Mouse (Mus musculus): ENCODE results near the gene Dock11. TPM values are rescaled to one million over a fixed set of nuclear protein-coding genes. Genes with fewer than 3 reads are reported as not detected.
A peak's percentile ranks its signal among the peaks of the same experiment; 100 is the strongest.

Dock11 gene
- 11.4 and 14.1 TPM in 2 replicates for polyA plus RNA-seq (2015; fragmentation: Nextera tagmentation; extraction: Ambion mirVana)

- H3K4me2 ChIP-seq (replicated peaks) = peak within 1 kb of the TSS; percentile 64
- no peaks in the 10 kb centered on the region for H3K4me1 ChIP-seq
- no peaks in the 10 kb centered on the region for H3K9me3 ChIP-seq (replicated peaks)
- 24% methylated on average over 26 of the region's 38 CpGs for WGBS
- H3K36me3 ChIP-seq = no peaks in the 10 kb centered on the region
- no peaks in the 10 kb centered on the region for H3K27me3 ChIP-seq
- H3K4me3 ChIP-seq (replicated peaks) = peak within 1 kb of the TSS; percentile 54
- peak within 1 kb of the TSS; percentile 48; the same call in 1 of the 2 replicates for H3K27ac ChIP-seq (replicated peaks)
- ATAC-seq (ENCODE audit: insufficient number of reproducible peaks, low FRiP score, low TSS enrichment, low read depth) = peak; percentile 73
- peak within 1 kb of the TSS; percentile 37; the same call in 1 of the 2 replicates for H3K9ac ChIP-seq
Observed at GRCm38 (mm10) chrX:35888087-35888895, at the start of gene Dock11. Gene Dock11 (plus strand): TSS chrX:35888832.

DNA sequence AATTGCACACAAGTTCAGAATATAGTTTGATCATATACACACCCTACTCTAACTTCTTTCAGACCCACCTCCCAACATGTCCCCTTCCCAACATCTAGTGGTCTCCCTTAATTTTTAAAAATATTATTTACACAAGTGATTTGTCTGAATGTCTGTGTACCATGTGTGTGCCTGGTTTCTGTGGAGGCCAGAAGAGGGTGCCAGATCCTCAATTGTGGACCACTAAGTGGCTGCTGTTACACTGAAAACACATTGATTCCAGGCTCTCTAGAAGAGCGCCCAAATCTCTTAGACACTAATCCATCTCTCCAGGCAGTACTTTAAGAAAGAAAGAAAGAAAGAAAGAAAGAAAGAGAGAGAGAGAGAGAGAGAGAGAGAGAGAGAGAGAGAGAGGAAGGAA, 8.9 kb upstream of the Dock11 start:
- Histone ChIP-seq H3K36me3 (no peaks in the 10 kb centered on the region), H3K9ac (no peak overlapping the region), H3K4me3 (replicated peaks) (no peak overlapping the region), H3K4me1 (no peaks in the 10 kb centered on the region), H3K27ac (replicated peaks) (no peak overlapping the region), H3K9me3 (replicated peaks) (no peaks in the 10 kb centered on the region), H3K4me2 (replicated peaks) (no peak overlapping the region), H3K27me3 (no peaks in the 10 kb centered on the region)
- 64% methylated on average over 1 of the region's 1 CpGs for WGBS
- no peak for ATAC-seq (ENCODE audit: insufficient number of reproducible peaks, low FRiP score, low TSS enrichment, low read depth)

DNA sequence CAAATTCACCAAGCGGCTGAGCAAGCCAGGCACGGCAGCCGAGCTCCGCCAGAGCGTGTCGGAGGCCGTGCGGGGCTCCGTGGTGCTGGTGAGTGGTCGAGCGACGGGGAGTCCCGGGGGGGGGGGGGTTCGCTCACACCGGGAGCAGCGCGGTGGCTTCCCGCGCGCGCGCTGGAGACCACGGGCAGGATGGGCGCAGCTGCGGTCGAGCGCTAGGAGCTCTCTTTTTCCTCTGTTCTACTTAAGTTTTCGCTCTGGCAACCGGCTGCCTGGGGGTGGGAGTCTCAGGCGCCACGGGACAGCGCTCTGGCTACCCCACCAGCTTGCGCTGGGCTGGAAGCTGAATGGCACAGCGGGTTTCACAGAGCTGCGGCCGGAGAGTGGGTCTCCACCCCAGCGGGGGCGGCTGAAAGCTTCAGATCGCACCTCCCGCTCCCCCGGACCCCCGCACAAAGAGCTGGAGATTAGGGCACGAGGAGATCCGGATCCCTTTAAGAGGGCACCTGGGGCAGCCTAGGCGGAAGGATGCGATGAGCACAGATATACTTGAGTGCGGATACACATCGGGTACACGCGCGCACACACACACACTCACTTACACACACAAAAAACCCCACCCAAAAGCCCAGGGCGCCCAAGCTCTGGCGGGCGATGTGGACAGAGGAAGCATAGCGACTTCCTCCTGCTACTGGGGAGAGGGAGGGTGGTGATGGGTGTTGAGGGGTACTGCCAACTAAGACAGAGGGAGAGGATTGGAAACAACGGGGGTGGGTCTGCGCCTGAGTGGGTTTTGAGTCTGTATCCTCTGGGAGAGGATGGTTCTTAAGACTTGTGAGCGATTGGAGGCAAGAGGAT, 540 bp downstream of the Dock11 start:
- H3K27ac ChIP-seq (replicated peaks) = peak overlapping the region; percentile 48; the same call in 1 of the 2 replicates
- WGBS = 14% methylated on average over 56 of the region's 58 CpGs
- ATAC-seq (ENCODE audit: insufficient number of reproducible peaks, low FRiP score, low TSS enrichment, low read depth) = peak; percentile 48

GRCm38 (mm10) chrX:35889800-35890106, 1.1 kb downstream of the Dock11 start:
- WGBS = 13% methylated on average over 8 of the region's 8 CpGs
- Histone ChIP-seq H3K4me1 (no peaks in the 10 kb centered on the region), H3K27me3 (no peaks in the 10 kb centered on the region), H3K9me3 (replicated peaks) (no peaks in the 10 kb centered on the region), H3K36me3 (no peaks in the 10 kb centered on the region), H3K4me3 (replicated peaks) (peak overlapping the region; percentile 54), H3K4me2 (replicated peaks) (peak overlapping the region; percentile 64), H3K27ac (replicated peaks) (no peak overlapping the region), H3K9ac (0 out of 2 replicates have a peak overlapping the region, but pooled peaks have one; percentile 37)
- ATAC-seq (ENCODE audit: insufficient number of reproducible peaks, low FRiP score, low TSS enrichment, low read depth) = no peak; the same call in 1 of the 2 replicates

More for the DNA sequence above, 540 bp downstream of the Dock11 start:
- H3K4me2 ChIP-seq (replicated peaks) = peak overlapping the region; percentile 64
- no peaks in the 10 kb centered on the region for H3K27me3 ChIP-seq
- no peaks in the 10 kb centered on the region for H3K9me3 ChIP-seq (replicated peaks)
- peak overlapping the region; percentile 54 for H3K4me3 ChIP-seq (replicated peaks)
- no peaks in the 10 kb centered on the region for H3K4me1 ChIP-seq
- H3K36me3 ChIP-seq = no peaks in the 10 kb centered on the region
- peak overlapping the region; percentile 37; the same call in 1 of the 2 replicates for H3K9ac ChIP-seq

DNA sequence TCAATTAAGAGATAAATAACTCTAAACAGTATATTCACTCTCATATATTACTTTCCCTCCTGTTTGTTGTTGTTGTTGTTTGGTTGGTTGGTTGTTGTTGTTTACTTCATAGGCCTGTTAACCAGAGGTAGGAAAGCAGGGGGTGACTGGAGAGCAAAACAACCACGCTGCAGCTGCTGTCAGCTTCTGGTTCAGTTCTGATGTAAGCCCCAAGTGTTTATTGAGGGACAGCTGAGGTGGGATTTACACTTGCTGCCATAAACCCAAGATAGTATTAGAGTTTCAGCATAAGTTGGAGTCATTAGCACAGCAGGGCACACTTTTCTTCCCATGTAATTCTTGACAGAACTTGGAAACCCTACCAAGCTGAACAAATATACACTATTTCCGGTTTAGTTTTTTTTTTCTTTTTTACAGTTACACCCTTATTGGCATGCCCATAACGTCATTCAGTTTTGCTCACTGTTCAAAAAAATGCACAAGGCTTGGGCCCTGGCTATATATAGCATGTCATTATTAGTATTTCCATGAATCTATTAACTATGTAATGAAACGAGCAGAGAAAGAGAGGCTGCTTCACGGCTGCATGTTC, 3.0 kb downstream of the Dock11 start:
- ATAC-seq (ENCODE audit: insufficient number of reproducible peaks, low FRiP score, low TSS enrichment, low read depth) = no peak
- WGBS = 61% methylated on average over 5 of the region's 5 CpGs
- Histone ChIP-seq H3K4me1 (no peaks in the 10 kb centered on the region), H3K9me3 (replicated peaks) (no peaks in the 10 kb centered on the region), H3K9ac (no peak overlapping the region), H3K4me2 (replicated peaks) (no peak overlapping the region), H3K27me3 (no peaks in the 10 kb centered on the region), H3K36me3 (no peaks in the 10 kb centered on the region), H3K4me3 (replicated peaks) (no peak overlapping the region), H3K27ac (replicated peaks) (no peak overlapping the region)

DNA sequence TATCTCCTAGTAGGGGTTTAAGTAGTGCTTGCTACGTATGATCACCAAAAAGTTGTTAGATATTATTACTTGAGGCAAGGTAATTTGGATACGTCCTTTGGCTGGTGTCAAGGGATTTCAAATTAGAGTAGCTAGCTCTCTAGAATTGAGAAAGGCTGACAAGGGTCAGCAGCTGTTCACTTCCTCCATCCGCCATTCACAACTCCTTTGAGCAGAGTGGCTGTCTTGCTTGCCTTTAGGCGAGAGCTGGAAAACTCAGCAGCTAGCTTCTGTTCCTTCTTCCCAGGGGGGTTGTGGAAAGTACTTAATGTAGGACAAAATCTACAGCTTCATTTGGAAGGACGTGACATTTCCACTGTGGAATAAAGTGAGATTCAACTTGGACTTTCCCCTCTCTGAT, 3.7 kb downstream of the Dock11 start:
- no peak for ATAC-seq (ENCODE audit: insufficient number of reproducible peaks, low FRiP score, low TSS enrichment, low read depth)
- Histone ChIP-seq H3K4me2 (replicated peaks) (no peak overlapping the region), H3K4me1 (no peaks in the 10 kb centered on the region), H3K9ac (no peak overlapping the region), H3K36me3 (no peaks in the 10 kb centered on the region), H3K27me3 (no peaks in the 10 kb centered on the region), H3K4me3 (replicated peaks) (no peak overlapping the region), H3K9me3 (replicated peaks) (no peaks in the 10 kb centered on the region), H3K27ac (replicated peaks) (no peak overlapping the region)
- 58% methylated on average over 5 of the region's 5 CpGs for WGBS

- Histone ChIP-seq H3K4me3 (replicated peaks) (no peak overlapping the region), H3K4me1 (no peaks in the 10 kb centered on the region), H3K9me3 (replicated peaks) (no peaks in the 10 kb centered on the region), H3K4me2 (replicated peaks) (no peak overlapping the region), H3K27ac (replicated peaks) (no peak overlapping the region), H3K27me3 (no peaks in the 10 kb centered on the region), H3K9ac (no peak overlapping the region), H3K36me3 (no peaks in the 10 kb centered on the region)
- 80% methylated on average over 11 of the region's 11 CpGs for WGBS
- no peak for ATAC-seq (ENCODE audit: insufficient number of reproducible peaks, low FRiP score, low TSS enrichment, low read depth)
Observed at GRCm38 (mm10) chrX:35897648-35898500, 9.2 kb downstream of the Dock11 start.

DNA sequence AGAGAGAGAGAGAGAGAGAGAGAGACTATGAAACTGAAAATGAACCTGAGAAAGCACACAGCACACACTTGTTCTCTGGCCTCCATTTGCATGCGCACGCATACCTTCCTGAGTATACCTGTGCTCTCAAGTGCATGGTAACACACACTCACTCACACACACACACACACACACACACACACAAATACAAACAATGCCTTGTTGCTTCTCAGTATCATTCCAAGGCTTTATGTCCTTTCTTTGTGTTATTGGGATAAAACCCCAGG, 9.8 kb downstream of the Dock11 start:
- Histone ChIP-seq H3K9ac (no peak overlapping the region), H3K27me3 (no peaks in the 10 kb centered on the region), H3K4me2 (replicated peaks) (no peak overlapping the region), H3K4me1 (no peaks in the 10 kb centered on the region), H3K36me3 (no peaks in the 10 kb centered on the region), H3K9me3 (replicated peaks) (no peaks in the 10 kb centered on the region), H3K4me3 (replicated peaks) (no peak overlapping the region), H3K27ac (replicated peaks) (no peak overlapping the region)
- WGBS = 92% methylated on average over 2 of the region's 2 CpGs
- ATAC-seq (ENCODE audit: insufficient number of reproducible peaks, low FRiP score, low TSS enrichment, low read depth) = no peak

- 67% methylated on average over 7 of the region's 7 CpGs for WGBS
Observed at GRCm38 (mm10) chrX:35904352-35904751, 15.7 kb downstream of the Dock11 start.

DNA sequence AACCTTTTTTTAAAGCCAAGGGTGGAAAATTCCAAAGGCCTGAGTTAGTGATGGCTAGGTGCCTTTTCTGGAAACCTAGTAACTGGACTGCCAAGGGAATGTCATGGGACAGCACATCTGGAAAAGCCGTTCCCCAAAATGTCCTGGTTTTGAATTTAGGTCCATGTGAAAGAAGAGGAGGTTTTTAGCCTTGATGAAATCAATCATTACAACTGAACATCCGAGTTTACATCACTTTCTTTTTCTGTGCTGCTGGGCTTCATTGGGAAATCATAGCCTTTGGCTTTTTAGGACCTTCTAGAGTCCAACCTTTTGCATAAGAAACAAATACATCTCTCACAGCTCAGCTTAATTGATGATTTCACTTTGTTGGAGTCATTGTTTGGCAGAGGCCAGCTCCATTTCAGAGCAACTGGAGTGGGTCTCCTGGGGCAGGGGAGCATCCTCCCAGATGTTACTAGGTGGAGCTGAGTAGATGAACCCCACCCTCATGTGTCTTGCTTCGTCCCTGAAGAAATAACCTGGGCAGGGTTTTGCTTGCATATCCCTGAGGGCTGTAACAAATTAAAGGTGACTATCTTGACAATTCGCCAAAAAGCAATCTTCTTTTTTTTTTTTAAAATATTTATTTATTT, 18.2 kb downstream of the Dock11 start:
- H3K4me2 ChIP-seq (replicated peaks) = no peak overlapping the region
- H3K27ac ChIP-seq (replicated peaks) = no peak overlapping the region
- ATAC-seq (ENCODE audit: insufficient number of reproducible peaks, low FRiP score, low TSS enrichment, low read depth) = no peak
- WGBS = 64% methylated on average over 4 of the region's 4 CpGs
- H3K36me3 ChIP-seq = no peaks in the 10 kb centered on the region
- H3K4me1 ChIP-seq = no peaks in the 10 kb centered on the region
- H3K27me3 ChIP-seq = no peaks in the 10 kb centered on the region
- H3K4me3 ChIP-seq (replicated peaks) = no peak overlapping the region
- H3K9ac ChIP-seq = no peak overlapping the region
- no peaks in the 10 kb centered on the region for H3K9me3 ChIP-seq (replicated peaks)

More at GRCm38 (mm10) chrX:35904352-35904751, 15.7 kb downstream of the Dock11 start:
- no peak for ATAC-seq (ENCODE audit: insufficient number of reproducible peaks, low FRiP score, low TSS enrichment, low read depth)
- Histone ChIP-seq H3K27me3 (no peaks in the 10 kb centered on the region), H3K36me3 (no peaks in the 10 kb centered on the region), H3K4me1 (no peaks in the 10 kb centered on the region), H3K4me3 (replicated peaks) (no peak overlapping the region), H3K4me2 (replicated peaks) (no peak overlapping the region), H3K27ac (replicated peaks) (no peak overlapping the region), H3K9me3 (replicated peaks) (no peaks in the 10 kb centered on the region), H3K9ac (no peak overlapping the region)
